Mouse (Mus musculus) liver, postnatal 0 days (tissue): ENCODE results near the gene Ptprg. TPM values are rescaled to one million over a fixed set of nuclear protein-coding genes. Genes with fewer than 3 reads are reported as not detected.

Experiments used
- ATAC-seq: fragments of 200-750 bp; cut with Nextera tagmentation; 2 replicates; pipeline ENCODE4 v1.8.0; 2017; ENCODE audit warnings: mild to moderate bottlenecking, moderate library complexity
- DNase-seq: peaks from one replicate; pipeline ENCODE4 v3.0.0-alpha.2; 2016
- H3K27ac ChIP-seq: fragments of 300-500 bp; sonication (generic); 2 replicates; pipeline ENCODE4 v1.5.1; 2014; ENCODE audit warnings: antibody characterized with exemption, moderate library complexity, mild to moderate bottlenecking, low read depth
- H3K27me3 ChIP-seq: fragments of 300-500 bp; sonication (generic); 2 replicates; pipeline ENCODE4 v1.6.1; 2014; ENCODE audit warnings: low read length, control low read depth, mixed read lengths; ENCODE audit not compliant: insufficient read depth
- H3K36me3 ChIP-seq: fragments of 300-500 bp; sonication (generic); replicated peaks from 2 replicates; pipeline ENCODE4 v1.6.1; 2014; ENCODE audit warnings: mild to moderate bottlenecking, control low read depth, low read length, moderate library complexity, mixed read lengths; ENCODE audit not compliant: insufficient read depth
- H3K4me1 ChIP-seq: fragments of 300-500 bp; sonication (generic); 2 replicates; pipeline ENCODE4 v1.6.1; 2014; ENCODE audit warnings: antibody characterized with exemption, mild to moderate bottlenecking, control low read depth; ENCODE audit not compliant: insufficient read depth
- H3K4me2 ChIP-seq: fragments of 300-500 bp; sonication (generic); 2 replicates; pipeline ENCODE4 v1.6.1; 2014; ENCODE audit warnings: low read depth, mild to moderate bottlenecking, low read length, moderate library complexity, mixed read lengths
- H3K4me3 ChIP-seq: fragments of 300-500 bp; sonication (generic); 2 replicates; pipeline ENCODE4 v1.5.1; 2014; ENCODE audit warnings: low read depth, low read length
- H3K9ac ChIP-seq: fragments of 300-500 bp; sonication (generic); replicated peaks from 2 replicates; pipeline ENCODE4 v1.6.1; 2014; ENCODE audit warnings: mild to moderate bottlenecking, moderate library complexity
- H3K9me3 ChIP-seq: fragments of 300-500 bp; sonication (generic); 2 replicates; pipeline ENCODE4 v1.6.1; 2016; ENCODE audit warnings: mild to moderate bottlenecking, control low read depth, low read length, mixed read lengths
- CTCF ChIP-seq: sonication (generic); IDR thresholded peaks from 2 replicates; pipeline ENCODE4 v1.5.1; 2016; ENCODE audit warnings: antibody characterized with exemption, low read depth
- EP300 ChIP-seq: IDR thresholded peaks from 2 replicates; pipeline ENCODE4 v1.6.1; 2016; ENCODE audit warnings: antibody characterized with exemption, low read depth, mild to moderate bottlenecking
- WGBS: fragments of 180-500 bp; shearing (Covaris S2); extraction: QIAGEN DNeasy Blood & Tissue Kit; methylation state at CpG from one replicate; pipeline ENCODE4 v1.1.7; 2014; ENCODE audit not compliant: insufficient replicate concordance; 5-methylcytosine and 5-hydroxymethylcytosine counted together
- polyA plus RNA-seq: library from polyadenylated mRNA; unstranded; fragments of >200 nt; fragmentation: Nextera tagmentation; extraction: Ambion mirVana; gene quantifications from 2 replicates; pipeline ENCODE4 v1.2.1, GENCODE M21; 2015

Gene Ptprg
- polyA plus RNA-seq, 1 experiment from 2014 or later = 2.7 TPM

- no peaks in the 10 kb centered on the region for H3K27me3 ChIP-seq
- ATAC-seq = peak; percentile 87
- 54% methylated on average over 12 of the region's 12 CpGs for WGBS
- no peak overlapping the region; the same call in 1 of the 2 replicates for H3K9ac ChIP-seq
- no peaks in the 10 kb centered on the region for H3K9me3 ChIP-seq
- no peak overlapping the region for H3K4me3 ChIP-seq
- TF ChIP-seq CTCF (no peak), EP300 (peak; percentile 68)
- peak; percentile 27 for DNase-seq
- no peaks in the 10 kb centered on the region; the same call in 1 of the 2 replicates for H3K4me1 ChIP-seq
- no peak overlapping the region for H3K4me2 ChIP-seq
- no peaks in the 10 kb centered on the region for H3K36me3 ChIP-seq
- H3K27ac ChIP-seq = peak overlapping the region; percentile 96
Observed at GRCm38 (mm10) chr14:12104297-12105155, 551.2 kb downstream of the Ptprg start.

DNA sequence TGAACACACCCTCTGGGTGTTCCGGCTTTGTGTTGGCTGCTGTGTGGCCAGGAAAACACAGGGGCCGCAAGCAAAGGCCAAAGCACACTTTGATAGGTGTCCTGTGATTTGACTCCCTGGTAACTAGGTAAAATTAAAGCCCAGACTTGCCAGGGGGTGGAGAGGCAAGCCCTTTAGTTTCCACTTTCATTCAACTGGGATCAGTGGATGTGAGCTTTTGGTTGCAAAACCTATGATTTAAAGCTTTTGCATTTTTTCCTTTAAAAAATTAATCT is 551.8 kb downstream of the Ptprg start:
- DNase-seq (no peak), ATAC-seq (peak; percentile 52)
- Histone ChIP-seq H3K4me1 (no peaks in the 10 kb centered on the region; the same call in 1 of the 2 replicates), H3K4me3 (no peak overlapping the region), H3K9ac (no peak overlapping the region; the same call in 1 of the 2 replicates), H3K27ac (peak overlapping the region; percentile 96), H3K27me3 (no peaks in the 10 kb centered on the region), H3K36me3 (no peaks in the 10 kb centered on the region), H3K9me3 (no peaks in the 10 kb centered on the region), H3K4me2 (no peak overlapping the region)
- TF ChIP-seq EP300 (no peak), CTCF (no peak)
- WGBS = 57% methylated on average over 2 of the region's 2 CpGs

- DNase-seq = no peak
- Histone ChIP-seq H3K27me3 (no peaks in the 10 kb centered on the region), H3K4me1 (no peaks in the 10 kb centered on the region; the same call in 1 of the 2 replicates), H3K9me3 (no peaks in the 10 kb centered on the region), H3K4me3 (no peak overlapping the region), H3K27ac (peak overlapping the region; percentile 96), H3K4me2 (no peak overlapping the region), H3K36me3 (no peaks in the 10 kb centered on the region), H3K9ac (no peak overlapping the region)
- ATAC-seq = peak; percentile 56
- 66% methylated on average over 3 of the region's 3 CpGs for WGBS
- TF ChIP-seq EP300 (no peak), CTCF (no peak)
Observed at GRCm38 (mm10) chr14:12105593-12105992, 552.3 kb downstream of the Ptprg start.

DNA sequence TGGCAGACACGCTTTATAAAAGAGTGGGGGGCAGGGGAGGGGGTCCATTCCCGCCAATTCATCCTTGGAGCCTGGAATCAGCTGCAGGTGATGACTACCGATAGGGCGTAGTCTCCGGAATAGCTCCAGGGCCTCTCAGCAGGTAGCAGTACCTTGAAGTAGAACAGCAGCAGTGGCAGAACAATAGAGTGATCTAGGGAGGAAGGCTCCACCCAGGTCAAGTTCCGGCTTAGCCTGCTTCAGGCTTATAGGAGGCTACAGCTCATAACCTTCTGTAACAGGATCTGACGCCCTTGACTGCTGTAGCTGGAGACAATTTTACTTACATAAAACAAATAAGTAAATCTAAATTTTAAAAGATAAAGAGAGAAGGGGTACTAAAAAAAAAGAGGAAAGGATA is 554.1 kb downstream of the Ptprg start:
- Histone ChIP-seq H3K9me3 (no peaks in the 10 kb centered on the region), H3K4me3 (no peak overlapping the region), H3K4me1 (peaks cover 10% of the 10 kb centered on the region), H3K36me3 (no peaks in the 10 kb centered on the region), H3K27me3 (no peaks in the 10 kb centered on the region), H3K4me2 (no peak overlapping the region), H3K9ac (no peak overlapping the region), H3K27ac (no peak overlapping the region)
- TF ChIP-seq EP300 = no peak
- TF ChIP-seq CTCF = no peak
- ATAC-seq = no peak
- WGBS = 72% methylated on average over 7 of the region's 7 CpGs
- no peak for DNase-seq

DNA sequence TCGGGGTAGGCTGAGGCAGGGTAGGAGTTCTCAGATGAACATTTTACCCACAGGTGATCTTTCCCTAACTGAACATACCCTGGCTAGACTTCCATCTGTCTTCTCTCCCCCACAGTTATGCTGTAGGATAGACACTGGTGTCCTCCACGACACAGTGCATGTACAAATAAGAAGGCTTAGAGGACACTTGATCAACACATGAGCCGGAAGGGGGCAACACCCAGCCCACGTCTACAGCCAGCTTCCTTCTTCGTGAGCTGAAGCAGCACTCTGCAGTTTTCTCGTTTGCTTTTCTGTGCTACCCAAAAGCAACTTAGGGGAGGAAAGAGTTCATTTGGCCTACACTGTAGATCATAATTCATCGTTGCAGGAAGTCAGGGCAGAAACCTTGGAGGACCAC is 554.7 kb downstream of the Ptprg start:
- Histone ChIP-seq H3K4me2 (no peak overlapping the region), H3K9me3 (no peaks in the 10 kb centered on the region), H3K9ac (no peak overlapping the region), H3K27ac (no peak overlapping the region), H3K4me1 (peaks cover 12% of the 10 kb centered on the region), H3K36me3 (no peaks in the 10 kb centered on the region), H3K27me3 (no peaks in the 10 kb centered on the region), H3K4me3 (no peak overlapping the region)
- 49% methylated on average over 7 of the region's 7 CpGs for WGBS
- DNase-seq (no peak), ATAC-seq (no peak)
- no peak for TF ChIP-seq CTCF
- no peak for TF ChIP-seq EP300

- no peaks in the 10 kb centered on the region for H3K36me3 ChIP-seq
- no peaks in the 10 kb centered on the region for H3K27me3 ChIP-seq
- WGBS = 40% methylated on average over 2 of the region's 2 CpGs
- no peak overlapping the region for H3K4me3 ChIP-seq
- peak overlapping the region; percentile 72 for H3K27ac ChIP-seq
- no peak overlapping the region for H3K4me2 ChIP-seq
- H3K9me3 ChIP-seq = no peaks in the 10 kb centered on the region
- no peak overlapping the region for H3K9ac ChIP-seq
- DNase-seq (peak; percentile 39), ATAC-seq (peak; percentile 95)
- peaks cover 16% of the 10 kb centered on the region for H3K4me1 ChIP-seq
- TF ChIP-seq EP300 (no peak), CTCF (no peak)
Observed at GRCm38 (mm10) chr14:12112548-12113011, 559.2 kb downstream of the Ptprg start.
